Comparison of ENCODE assay signal across 26 mouse cellular contexts in genomic region chr9:22484562-22485308, GRCm38 (mm10). TPM values are rescaled to one million over a fixed set of nuclear protein-coding genes. Genes with fewer than 3 reads are reported as not detected.
DNase-seq lines count a peak whose midpoint lies in the region; ATAC-seq and TF ChIP-seq lines count a peak whose summit lies in the region.
"Had no signal": no experiment of that assay in that cellular context is flagged by ENCODE, and none has a peak within 500 bp of the region (broad histone marks: within the 10 kb centered on the region; RNA-seq: fewer than 3 reads in every experiment).

No protein-coding gene starts in this region.

- no peak for TF ChIP-seq CTCF in midbrain, postnatal 0 days (IDR thresholded peaks at IDR 0.05)

- DNase-seq in urinary bladder, postnatal 36 days (ENCODE audit: low spot score in 2 of 2), result peak; percentile 21 to 30
- no peak for DNase-seq in urinary bladder, postnatal 10 days (ENCODE audit: low spot score)
- peak; percentile 81 for DNase-seq in fibroblast of lung, adult 2 months (ENCODE audit: low read depth)
- DNase-seq in ovary, postnatal 36 days (ENCODE audit: low spot score), result no peak
- DNase-seq in midbrain, postnatal 0 days (ENCODE audit: low spot score), result no peak
- DNase-seq: cerebellum, postnatal 10 days; embryo, embryonic 11 days; gastrocnemius, postnatal 14 days; kidney, adult 18-20 months; kidney, postnatal 14 days; lung, embryonic 14.5 days; thymus, adult 2 months had no signal

- no peaks in the 10 kb centered on the region for H3K27me3 ChIP-seq in neural tube, embryonic 15.5 days (replicated peaks)
- H3K27me3 ChIP-seq in midbrain, postnatal 0 days (ENCODE audit: insufficient read depth, low read length), result no peaks in the 10 kb centered on the region
- H3K27me3 ChIP-seq: CH12.LX; embryonic facial prominence, embryonic 15.5 days; heart, embryonic 12.5 days; hindbrain, embryonic 15.5 days; limb, embryonic 15.5 days; neural tube, embryonic 13.5 days had no signal

- H3K9me3 ChIP-seq in neural tube, embryonic 15.5 days (replicated peaks), result no peaks in the 10 kb centered on the region
- no peaks in the 10 kb centered on the region for H3K9me3 ChIP-seq in midbrain, postnatal 0 days (ENCODE audit: low read length)
- H3K9me3 ChIP-seq: embryonic facial prominence, embryonic 15.5 days; heart, embryonic 12.5 days; hindbrain, embryonic 15.5 days; limb, embryonic 15.5 days; neural tube, embryonic 13.5 days had no signal

- H3K27ac ChIP-seq in neural tube, embryonic 15.5 days (replicated peaks), result no peak overlapping the region
- no peak overlapping the region for H3K27ac ChIP-seq in midbrain, postnatal 0 days (ENCODE audit: low read depth, low read length)
- H3K27ac ChIP-seq: embryonic facial prominence, embryonic 15.5 days; hindbrain, embryonic 15.5 days; limb, embryonic 15.5 days; neural tube, embryonic 13.5 days had no signal

- no peaks in the 10 kb centered on the region for H3K36me3 ChIP-seq in neural tube, embryonic 15.5 days
- no peaks in the 10 kb centered on the region for H3K36me3 ChIP-seq in midbrain, postnatal 0 days (ENCODE audit: insufficient read depth, low read length)
- H3K36me3 ChIP-seq: embryonic facial prominence, embryonic 15.5 days; heart, embryonic 12.5 days; hindbrain, embryonic 15.5 days; limb, embryonic 15.5 days; neural tube, embryonic 13.5 days had no signal

- 95% methylated on average over 12 of the region's 12 CpGs for WGBS in neural tube, embryonic 15.5 days
- 90% methylated on average over 12 of the region's 12 CpGs for WGBS in midbrain, postnatal 0 days

- H3K4me3 ChIP-seq in neural tube, embryonic 15.5 days (replicated peaks), result no peak overlapping the region
- no peak overlapping the region for H3K4me3 ChIP-seq in midbrain, postnatal 0 days (ENCODE audit: low read depth, low read length)
- H3K4me3 ChIP-seq: embryonic facial prominence, embryonic 15.5 days; heart, embryonic 12.5 days; hindbrain, embryonic 15.5 days; limb, embryonic 15.5 days; neural tube, embryonic 13.5 days had no signal

- H3K9ac ChIP-seq in neural tube, embryonic 15.5 days (replicated peaks), result no peak overlapping the region
- no peak overlapping the region for H3K9ac ChIP-seq in midbrain, postnatal 0 days (replicated peaks; ENCODE audit: low read length, poor library complexity, severe bottlenecking)
- H3K9ac ChIP-seq: embryonic facial prominence, embryonic 15.5 days; heart, embryonic 12.5 days; hindbrain, embryonic 15.5 days; limb, embryonic 15.5 days; lung, embryonic 14.5 days; neural tube, embryonic 13.5 days had no signal

- no peak overlapping the region for H3K4me2 ChIP-seq in neural tube, embryonic 15.5 days
- H3K4me2 ChIP-seq in midbrain, postnatal 0 days (ENCODE audit: low read depth, low read length, poor library complexity, severe bottlenecking), result no peak overlapping the region
- H3K4me2 ChIP-seq: embryonic facial prominence, embryonic 15.5 days; heart, embryonic 12.5 days; hindbrain, embryonic 15.5 days; limb, embryonic 15.5 days; lung, embryonic 14.5 days; midbrain, embryonic 11.5 days; neural tube, embryonic 13.5 days had no signal

- 0 out of 2 replicates have a peak, but pooled peaks have one; percentile 33 for ATAC-seq in megakaryocyte, adult 5-6 weeks (ENCODE audit: poor library complexity, severe bottlenecking)
- ATAC-seq in neural tube, embryonic 15.5 days (ENCODE audit: low FRiP score), result no peak
- ATAC-seq in midbrain, postnatal 0 days (ENCODE audit: low FRiP score), result no peak

- H3K4me1 ChIP-seq in neural tube, embryonic 15.5 days, result no peaks in the 10 kb centered on the region
- no peaks in the 10 kb centered on the region for H3K4me1 ChIP-seq in midbrain, postnatal 0 days (ENCODE audit: insufficient read depth, low read length)
- H3K4me1 ChIP-seq: embryonic facial prominence, embryonic 15.5 days; heart, embryonic 12.5 days; hindbrain, embryonic 15.5 days; limb, embryonic 15.5 days; neural tube, embryonic 13.5 days had no signal

RNA-seq across cellular contexts. Expression of gene Bbs9, which starts 9.2 kb away (rescaled TPM):
- total RNA-seq in megakaryocyte, adult 5-6 weeks (2015), result 7.3 and 12.2 TPM in 2 replicates
- total RNA-seq in megakaryocyte, adult 5-6 weeks (2017), result 8.2 and 13.2 TPM in 2 replicates
- polyA plus RNA-seq in neural tube, embryonic 15.5 days (2015; fragmentation: Nextera tagmentation; extraction: Ambion mirVana), result 16.4 and 17.4 TPM in 2 replicates
- total RNA-seq in midbrain, postnatal 0 days (2014; rRNA removed), result 38.2 and 40.0 TPM in 2 replicates
- polyA plus RNA-seq in midbrain, postnatal 0 days (2015; fragmentation: Nextera tagmentation; extraction: Ambion mirVana), result 19.7 and 22.6 TPM in 2 replicates

RNA-seq across cellular contexts. Expression of gene Rp9, which starts 15.2 kb away (rescaled TPM):
- 107 and 118 TPM in 2 replicates for total RNA-seq in megakaryocyte, adult 5-6 weeks (2015)
- total RNA-seq in megakaryocyte, adult 5-6 weeks (2017), result 113 and 155 TPM in 2 replicates
- polyA plus RNA-seq in neural tube, embryonic 15.5 days (2015; fragmentation: Nextera tagmentation; extraction: Ambion mirVana), result 72.1 and 78.8 TPM in 2 replicates
- 59.4 and 60.4 TPM in 2 replicates for total RNA-seq in midbrain, postnatal 0 days (2014; rRNA removed)
- 75.8 and 81.7 TPM in 2 replicates for polyA plus RNA-seq in midbrain, postnatal 0 days (2015; fragmentation: Nextera tagmentation; extraction: Ambion mirVana)

RNA-seq across cellular contexts. Expression of gene Gm17545, which starts 30.6 kb away (rescaled TPM):
- not detected in 2 replicates for total RNA-seq in megakaryocyte, adult 5-6 weeks (2015)
- not detected in 2 replicates for total RNA-seq in megakaryocyte, adult 5-6 weeks (2017)
- polyA plus RNA-seq in neural tube, embryonic 15.5 days (2015; fragmentation: Nextera tagmentation; extraction: Ambion mirVana), result not detected in 2 replicates
- not detected in 2 replicates for total RNA-seq in midbrain, postnatal 0 days (2014; rRNA removed)
- polyA plus RNA-seq in midbrain, postnatal 0 days (2015; fragmentation: Nextera tagmentation; extraction: Ambion mirVana), result not detected in 2 replicates
- total RNA-seq: CH12.LX; gastrocnemius, postnatal 14 days; heart, postnatal 25 days; layer of hippocampus, adult 8-10 months; left cerebral cortex, postnatal 25 days had no signal
- polyA plus RNA-seq: embryonic facial prominence, embryonic 15.5 days; forebrain, embryonic 11.5 days; frontal cortex, adult 2 months; heart, embryonic 12.5 days; hindbrain, embryonic 15.5 days; limb, embryonic 15.5 days; lung, embryonic 14.5 days; midbrain, embryonic 11.5 days; neural tube, embryonic 13.5 days; thymus, adult 2 months had no signal

Comparison
In these comparisons a context has a peak if more than half of its experiments do, and no peak if none do; other contexts are left out.
1. DNase-seq: peak in urinary bladder, postnatal 36 days (2 of 2) and fibroblast of lung, adult 2 months (single experiment); none in urinary bladder, postnatal 10 days (single experiment), ovary, postnatal 36 days (single experiment) and midbrain, postnatal 0 days (single experiment).